In the genomic region with DNA sequence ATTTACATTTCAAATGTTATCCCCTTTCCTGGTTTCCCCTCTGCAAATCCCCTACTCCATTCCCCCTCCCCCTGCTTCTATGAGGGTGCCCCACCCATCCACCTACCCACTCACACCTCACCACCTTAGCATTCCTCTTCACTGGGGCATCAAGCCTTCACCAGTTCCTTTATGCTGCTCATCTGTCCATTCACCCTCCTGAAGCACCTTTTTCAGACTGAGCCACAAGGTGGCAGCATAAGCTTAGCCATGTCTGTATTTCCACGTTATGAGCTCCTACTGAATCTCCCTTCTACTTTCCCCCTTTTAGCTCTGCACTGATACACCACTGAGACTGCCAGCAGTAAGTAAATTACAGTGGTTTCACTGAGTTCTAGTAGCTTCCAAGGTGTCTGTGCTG, we compare ENCODE assay signal across 8 mouse cellular contexts.
DNase-seq lines count a peak whose midpoint lies in the region; ATAC-seq lines count a peak whose summit lies in the region.

No protein-coding gene starts in this region.

- no peaks in the 10 kb centered on the region for H3K9me3 ChIP-seq in heart, embryonic 12.5 days (replicated peaks)

- no peak overlapping the region for H3K9ac ChIP-seq in heart, embryonic 12.5 days

- peak; percentile 35 to 69 for DNase-seq in heart, adult 18-20 months
- peak; percentile 91 for DNase-seq in cerebellum, adult 9-11 months
- peak; percentile 34 to 76 for DNase-seq in frontal cortex, postnatal 10 days (ENCODE audit: low spot score in 2 of 2)
- DNase-seq in induced T-regulatory cell, adult 2 months (ENCODE audit: low read depth) = peak; percentile 45
- DNase-seq in left cerebral cortex, adult 18-20 months (ENCODE audit: low spot score in 2 of 2) = peak; percentile 81 to 83
- peak; percentile 25 to 60 for DNase-seq in lung, postnatal 4 days
- DNase-seq in right cerebral cortex, postnatal 36 days (ENCODE audit: low spot score in 2 of 2) = peak; percentile 52 to 71

- H3K4me3 ChIP-seq in heart, embryonic 12.5 days = no peak overlapping the region

- ATAC-seq in heart, embryonic 12.5 days (ENCODE audit: insufficient number of reproducible peaks, low FRiP score) = no peak

- WGBS in heart, embryonic 12.5 days = 0% methylated on average over 1 of the region's 1 CpGs

- no peaks in the 10 kb centered on the region for H3K4me1 ChIP-seq in heart, embryonic 12.5 days (replicated peaks)

- H3K27ac ChIP-seq in heart, embryonic 12.5 days (ENCODE audit: poor library complexity, severe bottlenecking) = no peak overlapping the region

- H3K36me3 ChIP-seq in heart, embryonic 12.5 days = no peaks in the 10 kb centered on the region

- H3K27me3 ChIP-seq in heart, embryonic 12.5 days (replicated peaks) = no peaks in the 10 kb centered on the region

- no peak overlapping the region for H3K4me2 ChIP-seq in heart, embryonic 12.5 days
